Mouse (Mus musculus) ZHBTc4 (cell line): ENCODE measurements around the gene Tmem163.
A peak's percentile ranks its signal among the peaks of the same experiment; 100 is the strongest.

Source experiments
- DNase-seq: peaks from one replicate; pipeline ENCODE4 v3.0.0-alpha.2; 2011; ENCODE audit warnings: low read depth, low spot score

The Tmem163 gene

GRCm38 (mm10) chr1:127679498-127680133 lies at the start of gene Tmem163:
Gene Tmem163 (minus strand): TSS chr1:127679548.
- DNase-seq: peak; percentile 83

- DNase-seq: no peak
Observed at GRCm38 (mm10) chr1:127729096-127729495, 49.7 kb upstream of the Tmem163 start, which contains the start of gene Acmsd. Gene Acmsd (plus strand): TSS chr1:127729413.

- DNase-seq: no peak
Observed at GRCm38 (mm10) chr1:127723596-127723995, 44.2 kb upstream of the Tmem163 start.

GRCm38 (mm10) chr1:127718290-127718689 lies 38.9 kb upstream of the Tmem163 start:
- DNase-seq: no peak

GRCm38 (mm10) chr1:127716441-127716840 lies 37.1 kb upstream of the Tmem163 start:
- no peak for DNase-seq

- no peak for DNase-seq
Observed at GRCm38 (mm10) chr1:127706269-127706668, 26.9 kb upstream of the Tmem163 start.

GRCm38 (mm10) chr1:127702187-127702586 lies 22.8 kb upstream of the Tmem163 start:
- peak; percentile 31 for DNase-seq

- DNase-seq: peak; percentile 64
Observed at GRCm38 (mm10) chr1:127696533-127696932, 17.2 kb upstream of the Tmem163 start.

- DNase-seq: peak; percentile 57
Observed at GRCm38 (mm10) chr1:127677661-127678580, 1.4 kb downstream of the Tmem163 start.

GRCm38 (mm10) chr1:127677131-127677631 lies 2.2 kb downstream of the Tmem163 start:
- DNase-seq: peak; percentile 62

GRCm38 (mm10) chr1:127676516-127677099 lies 2.7 kb downstream of the Tmem163 start:
- DNase-seq: no peak

- DNase-seq: no peak
Observed at GRCm38 (mm10) chr1:127676116-127676515, 3.2 kb downstream of the Tmem163 start.

- DNase-seq: no peak
Observed at GRCm38 (mm10) chr1:127675253-127675652, 4.1 kb downstream of the Tmem163 start.

GRCm38 (mm10) chr1:127673221-127674050 lies 5.9 kb downstream of the Tmem163 start:
- DNase-seq: no peak

- no peak for DNase-seq
Observed at GRCm38 (mm10) chr1:127668161-127668560, 11.2 kb downstream of the Tmem163 start.

- no peak for DNase-seq
Observed at GRCm38 (mm10) chr1:127667110-127667860, 12.1 kb downstream of the Tmem163 start.

GRCm38 (mm10) chr1:127666221-127666620 lies 13.1 kb downstream of the Tmem163 start:
- no peak for DNase-seq

- no peak for DNase-seq
Observed at GRCm38 (mm10) chr1:127662385-127663068, 16.8 kb downstream of the Tmem163 start.

GRCm38 (mm10) chr1:127661118-127662012 lies 18.0 kb downstream of the Tmem163 start:
- no peak for DNase-seq
